Mouse (Mus musculus) erythroblast, embryonic 14.5 days (primary cell): ENCODE data around the gene Fam209.

ENCODE experiments used
- GATA1 ChIP-seq: IDR thresholded peaks from 2 replicates; pipeline ENCODE4 v1.6.1; 2012; ENCODE audit warnings: low read length, inconsistent platforms, mixed read lengths
- TAL1 ChIP-seq: IDR thresholded peaks from 3 replicates; pipeline ENCODE4 v1.6.1; 2012; ENCODE audit warnings: low read length, inconsistent platforms, mixed read lengths

GRCm38 (mm10) chr2:172458496-172458895 lies 13.8 kb upstream of the Fam209 start, which contains the start of gene Gcnt7:
- TF ChIP-seq GATA1 (no peak), TAL1 (no peak)
